Mouse (Mus musculus) testis, adult 2 months (tissue): ENCODE data around the gene Slc15a3.

Experiments
- CTCF ChIP-seq: fragments of 200-500 bp; IDR thresholded peaks from 2 replicates; pipeline ENCODE4 v1.5.1; 2012; ENCODE audit warnings: low read depth, mild to moderate bottlenecking, inconsistent platforms, low read length, moderate library complexity; ENCODE audit not compliant: control insufficient read depth, insufficient read depth, insufficient replicate concordance
- POLR2A ChIP-seq: fragments of 200-500 bp; IDR thresholded peaks from 2 replicates; pipeline ENCODE4 v1.6.1; 2012; ENCODE audit warnings: low read depth, mild to moderate bottlenecking, inconsistent platforms, low read length, moderate library complexity; ENCODE audit not compliant: control insufficient read depth

GRCm38 (mm10) chr19:10835671-10836070 is 3.9 kb upstream of the Slc15a3 start:
- TF ChIP-seq POLR2A (no peak), CTCF (no peak)
